Mouse (Mus musculus): ENCODE measurements around the gene Grm1. TPM values are rescaled to one million over a fixed set of nuclear protein-coding genes. Genes with fewer than 3 reads are reported as not detected.
A peak's percentile ranks its signal among the peaks of the same experiment; 100 is the strongest.
"Not testable (repeated sequence)": the region's sequence is repeated elsewhere in the genome, so short reads cannot be mapped to it uniquely, and the experiment has no call there.

The Grm1 gene
- 0.08 and 0.09 TPM in 2 replicates for polyA plus RNA-seq (2016; fragmentation: Nextera tagmentation; extraction: Ambion mirVana)

- Histone ChIP-seq H3K27ac (no peak within 1 kb of the TSS), H3K27me3 (ENCODE audit: insufficient read depth, poor library complexity, severe bottlenecking) (peaks cover 40% of the 10 kb centered on the region), H3K4me3 (0 out of 2 replicates have a peak within 1 kb of the TSS, but pooled peaks have one; percentile 17), H3K4me1 (0 out of 2 replicates have a peak, but pooled peaks cover 3% of the 10 kb centered on the region), H3K36me3 (no peaks in the 10 kb centered on the region), H3K9me3 (no peaks in the 10 kb centered on the region)
- WGBS: 3% methylated on average over 32 of the region's 32 CpGs
- peak; percentile 79 for DNase-seq (ENCODE audit: low spot score)
Measured at GRCm38 (mm10) chr10:11081611-11082398, at the start of gene Grm1. TSS of gene Grm1 (minus strand) at chr10:11082356.

- H3K27me3 ChIP-seq (ENCODE audit: insufficient read depth, poor library complexity, severe bottlenecking): no peaks in the 10 kb centered on the region
- 86% methylated on average over 2 of the region's 2 CpGs for WGBS
- no peak overlapping the region for H3K4me3 ChIP-seq
- H3K36me3 ChIP-seq: no peaks in the 10 kb centered on the region
- H3K4me1 ChIP-seq: no peaks in the 10 kb centered on the region
- DNase-seq (ENCODE audit: low spot score): no peak
- H3K9me3 ChIP-seq: no peaks in the 10 kb centered on the region
- H3K27ac ChIP-seq: no peak overlapping the region
Measured at GRCm38 (mm10) chr10:11121781-11122180, 39.6 kb upstream of the Grm1 start.

- 80% methylated on average over 4 of the region's 4 CpGs for WGBS
- Histone ChIP-seq H3K36me3 (no peaks in the 10 kb centered on the region), H3K4me3 (no peak overlapping the region), H3K27ac (no peak overlapping the region), H3K9me3 (no peaks in the 10 kb centered on the region), H3K27me3 (ENCODE audit: insufficient read depth, poor library complexity, severe bottlenecking) (no peaks in the 10 kb centered on the region), H3K4me1 (no peaks in the 10 kb centered on the region)
- DNase-seq (ENCODE audit: low spot score): no peak
Measured at GRCm38 (mm10) chr10:11098475-11099044, 16.4 kb upstream of the Grm1 start.

GRCm38 (mm10) chr10:11086348-11086747 lies 4.2 kb upstream of the Grm1 start:
- Histone ChIP-seq H3K4me1 (no peaks in the 10 kb centered on the region), H3K4me3 (no peak overlapping the region), H3K36me3 (no peaks in the 10 kb centered on the region), H3K27me3 (ENCODE audit: insufficient read depth, poor library complexity, severe bottlenecking) (peaks cover 17% of the 10 kb centered on the region), H3K9me3 (no peaks in the 10 kb centered on the region), H3K27ac (no peak overlapping the region)
- 84% methylated on average over 3 of the region's 3 CpGs for WGBS
- no peak for DNase-seq (ENCODE audit: low spot score)

GRCm38 (mm10) chr10:11080725-11081610 lies 1.2 kb downstream of the Grm1 start:
- no peak overlapping the region for H3K4me3 ChIP-seq
- H3K4me1 ChIP-seq: 0 out of 2 replicates have a peak, but pooled peaks cover 3% of the 10 kb centered on the region
- H3K9me3 ChIP-seq: no peaks in the 10 kb centered on the region
- H3K27ac ChIP-seq: no peak overlapping the region
- H3K27me3 ChIP-seq (ENCODE audit: insufficient read depth, poor library complexity, severe bottlenecking): peaks cover 40% of the 10 kb centered on the region
- no peak for DNase-seq (ENCODE audit: low spot score)
- 10% methylated on average over 25 of the region's 25 CpGs for WGBS
- H3K36me3 ChIP-seq: no peaks in the 10 kb centered on the region

GRCm38 (mm10) chr10:11080013-11080724 lies 2.0 kb downstream of the Grm1 start:
- Histone ChIP-seq H3K27me3 (ENCODE audit: insufficient read depth, poor library complexity, severe bottlenecking) (peaks cover 40% of the 10 kb centered on the region), H3K9me3 (no peaks in the 10 kb centered on the region), H3K27ac (no peak overlapping the region), H3K4me1 (0 out of 2 replicates have a peak, but pooled peaks cover 3% of the 10 kb centered on the region), H3K4me3 (no peak overlapping the region), H3K36me3 (no peaks in the 10 kb centered on the region)
- WGBS: 13% methylated on average over 33 of the region's 33 CpGs
- no peak for DNase-seq (ENCODE audit: low spot score)

- Histone ChIP-seq H3K36me3 (no peaks in the 10 kb centered on the region), H3K9me3 (no peaks in the 10 kb centered on the region), H3K4me3 (no peak overlapping the region), H3K4me1 (0 out of 2 replicates have a peak, but pooled peaks cover 3% of the 10 kb centered on the region), H3K27ac (no peak overlapping the region), H3K27me3 (ENCODE audit: insufficient read depth, poor library complexity, severe bottlenecking) (peaks cover 40% of the 10 kb centered on the region)
- no peak for DNase-seq (ENCODE audit: low spot score)
- 80% methylated on average over 8 of the region's 8 CpGs for WGBS
Measured at GRCm38 (mm10) chr10:11079506-11079905, 2.6 kb downstream of the Grm1 start.

GRCm38 (mm10) chr10:11065136-11065535 lies 17.0 kb downstream of the Grm1 start:
- H3K36me3 ChIP-seq: no peaks in the 10 kb centered on the region
- H3K4me1 ChIP-seq: no peaks in the 10 kb centered on the region
- no peak overlapping the region for H3K4me3 ChIP-seq
- no peak for DNase-seq (ENCODE audit: low spot score)
- H3K27me3 ChIP-seq (ENCODE audit: insufficient read depth, poor library complexity, severe bottlenecking): no peaks in the 10 kb centered on the region
- WGBS: 64% methylated on average over 2 of the region's 2 CpGs
- H3K27ac ChIP-seq: no peak overlapping the region
- no peaks in the 10 kb centered on the region for H3K9me3 ChIP-seq

GRCm38 (mm10) chr10:11061318-11062071 lies 20.7 kb downstream of the Grm1 start:
- no peak overlapping the region for H3K27ac ChIP-seq
- no peak for DNase-seq (ENCODE audit: low spot score)
- no peaks in the 10 kb centered on the region for H3K4me1 ChIP-seq

GRCm38 (mm10) chr10:11049361-11049760 lies 32.8 kb downstream of the Grm1 start:
- no peak for DNase-seq (ENCODE audit: low spot score)
- 73% methylated on average over 7 of the region's 7 CpGs for WGBS

More at GRCm38 (mm10) chr10:11061318-11062071, 20.7 kb downstream of the Grm1 start:
- H3K4me3 ChIP-seq: no peak overlapping the region
- 77% methylated on average over 10 of the region's 10 CpGs for WGBS
- no peaks in the 10 kb centered on the region for H3K36me3 ChIP-seq
- no peaks in the 10 kb centered on the region for H3K9me3 ChIP-seq
- H3K27me3 ChIP-seq (ENCODE audit: insufficient read depth, poor library complexity, severe bottlenecking): no peaks in the 10 kb centered on the region

GRCm38 (mm10) chr10:11045421-11045820 lies 36.7 kb downstream of the Grm1 start:
- H3K27ac ChIP-seq; H3K4me3 ChIP-seq; H3K36me3 ChIP-seq; DNase-seq (ENCODE audit: low spot score); H3K27me3 ChIP-seq (ENCODE audit: insufficient read depth, poor library complexity, severe bottlenecking); H3K9me3 ChIP-seq; H3K4me1 ChIP-seq: not testable (repeated sequence)
- WGBS: 52% methylated on average over 13 of the region's 13 CpGs

More at GRCm38 (mm10) chr10:11049361-11049760, 32.8 kb downstream of the Grm1 start:
- Histone ChIP-seq H3K4me1 (no peaks in the 10 kb centered on the region), H3K36me3 (no peaks in the 10 kb centered on the region), H3K9me3 (no peaks in the 10 kb centered on the region), H3K27ac (no peak overlapping the region), H3K4me3 (no peak overlapping the region), H3K27me3 (ENCODE audit: insufficient read depth, poor library complexity, severe bottlenecking) (no peaks in the 10 kb centered on the region)

All from heart, embryonic 10.5 days (tissue).